Mouse (Mus musculus) intestine, embryonic 16.5 days (tissue): ENCODE measurements around the gene A630076J17Rik. TPM values are rescaled to one million over a fixed set of nuclear protein-coding genes. Genes with fewer than 3 reads are reported as not detected.
A peak's percentile ranks its signal among the peaks of the same experiment; 100 is the strongest.

Experiments
- ATAC-seq: fragments of 200-750 bp; cut with Nextera tagmentation; 2 replicates; pipeline ENCODE4 v1.8.0; 2017; ENCODE audit warnings: moderate TSS enrichment, moderate library complexity
- H3K27ac ChIP-seq: fragments of 300-500 bp; sonication (generic); 2 replicates; pipeline ENCODE4 v1.5.1; 2014; ENCODE audit warnings: mild to moderate bottlenecking, low read length
- H3K27me3 ChIP-seq: fragments of 300-500 bp; sonication (generic); replicated peaks from 2 replicates; pipeline ENCODE4 v1.6.1; 2014; ENCODE audit warnings: low read length, control low read depth, mixed read lengths; ENCODE audit not compliant: control insufficient read depth, insufficient read depth
- H3K36me3 ChIP-seq: fragments of 300-500 bp; sonication (generic); 2 replicates; pipeline ENCODE4 v1.6.1; 2014; ENCODE audit warnings: low read length, control low read depth; ENCODE audit not compliant: control insufficient read depth, insufficient read depth
- H3K4me1 ChIP-seq: fragments of 300-500 bp; sonication (generic); 2 replicates; pipeline ENCODE4 v1.6.1; 2014; ENCODE audit warnings: low read length, control low read depth, mixed read lengths; ENCODE audit not compliant: control insufficient read depth, insufficient read depth
- H3K4me2 ChIP-seq: fragments of 300-500 bp; sonication (generic); 2 replicates; pipeline ENCODE4 v1.6.1; 2014; ENCODE audit warnings: low read depth, low read length, control low read depth
- H3K4me3 ChIP-seq: fragments of 300-500 bp; sonication (generic); 2 replicates; pipeline ENCODE4 v1.5.1; 2014; ENCODE audit warnings: mild to moderate bottlenecking, low read length
- H3K9ac ChIP-seq: fragments of 300-500 bp; sonication (generic); 2 replicates; pipeline ENCODE4 v1.6.1; 2014; ENCODE audit warnings: low read depth, low read length
- H3K9me3 ChIP-seq: fragments of 300-500 bp; sonication (generic); 2 replicates; pipeline ENCODE4 v1.6.1; 2016; ENCODE audit warnings: low read length, control low read depth; ENCODE audit not compliant: control insufficient read depth
- WGBS: fragments of 180-500 bp; shearing (Covaris S2); extraction: QIAGEN DNeasy Blood & Tissue Kit; methylation state at CpG from one replicate; pipeline ENCODE4 v1.1.7; 2014; 5-methylcytosine and 5-hydroxymethylcytosine counted together
- polyA plus RNA-seq: library from polyadenylated mRNA; unstranded; fragments of >200 nt; fragmentation: Nextera tagmentation; extraction: Ambion mirVana; gene quantifications from 2 replicates; pipeline ENCODE4 v1.2.1, GENCODE M21; 2015

The A630076J17Rik gene
- polyA plus RNA-seq, 1 experiment from 2014 or later, result not detected

DNA sequence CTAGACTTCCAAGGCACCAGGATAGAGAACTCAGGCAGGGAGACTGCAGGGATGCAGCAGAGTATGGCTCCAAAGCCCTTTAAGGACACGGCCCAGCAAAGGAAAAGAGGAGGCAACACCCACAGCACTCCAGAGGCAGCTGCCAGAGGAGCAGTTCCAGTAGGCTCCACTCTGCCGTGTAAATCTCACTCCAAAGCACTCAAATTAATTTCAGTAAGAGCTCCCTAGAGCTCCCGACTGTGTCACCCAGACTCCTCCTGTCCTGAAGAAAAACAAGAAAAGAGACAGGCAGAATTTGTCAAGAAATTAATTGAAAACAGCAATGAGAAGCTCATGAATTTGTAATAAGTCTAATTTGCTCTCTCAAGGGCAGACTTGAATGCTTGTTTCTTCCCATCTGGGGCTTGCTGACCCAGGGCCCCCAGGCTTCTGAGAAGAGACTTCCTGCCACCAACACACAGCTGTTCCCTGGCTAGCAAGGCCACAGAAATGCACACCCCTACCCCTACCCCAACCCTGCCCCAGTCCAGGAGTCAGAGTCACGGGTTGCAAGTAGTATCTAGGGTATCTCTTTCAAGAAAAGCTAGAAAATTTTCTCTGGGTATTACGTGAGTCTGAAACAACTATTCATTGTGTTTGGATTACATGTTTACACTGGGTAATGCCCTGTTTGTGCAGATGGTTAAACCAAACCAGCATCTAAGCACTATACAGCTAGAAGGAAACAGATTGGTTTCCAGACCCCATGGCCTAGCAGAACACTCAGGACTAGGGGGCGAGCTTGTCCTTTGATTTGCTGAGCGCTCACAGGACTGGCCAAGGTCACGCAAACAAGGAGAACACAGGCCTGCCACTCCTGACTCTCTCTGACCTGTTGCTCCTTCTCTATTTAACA is 30.8 kb downstream of the A630076J17Rik start:
- Histone ChIP-seq H3K9ac (no peak overlapping the region), H3K27me3 (no peaks in the 10 kb centered on the region), H3K9me3 (no peaks in the 10 kb centered on the region), H3K4me3 (no peak overlapping the region), H3K36me3 (no peaks in the 10 kb centered on the region), H3K4me2 (no peak overlapping the region), H3K27ac (peak overlapping the region; percentile 1; the same call in 1 of the 2 replicates), H3K4me1 (0 out of 2 replicates have a peak, but pooled peaks cover 5% of the 10 kb centered on the region)
- WGBS, result 41% methylated on average over 8 of the region's 8 CpGs
- ATAC-seq, result 0 out of 2 replicates have a peak, but pooled peaks have one; percentile 58

DNA sequence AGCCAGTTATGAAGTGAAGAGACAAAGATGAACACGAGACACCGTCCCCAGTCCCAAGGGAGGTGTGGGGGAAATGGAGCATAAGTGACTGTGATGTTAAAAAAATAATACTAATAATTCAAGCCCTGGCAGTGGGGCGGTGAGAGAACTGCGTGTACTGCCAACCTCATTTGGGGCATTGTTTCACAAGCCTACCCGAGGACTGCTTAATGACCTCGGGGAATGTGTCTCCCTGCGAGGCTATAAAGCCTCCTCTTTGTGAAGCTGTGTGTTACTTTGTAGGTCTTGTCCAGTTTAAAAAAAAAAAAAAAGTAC is 31.4 kb downstream of the A630076J17Rik start:
- WGBS, result 29% methylated on average over 7 of the region's 7 CpGs
- no peak overlapping the region for H3K27ac ChIP-seq
- 0 out of 2 replicates have a peak, but pooled peaks cover 5% of the 10 kb centered on the region for H3K4me1 ChIP-seq
- H3K36me3 ChIP-seq, result no peaks in the 10 kb centered on the region
- H3K9me3 ChIP-seq, result no peaks in the 10 kb centered on the region
- no peak overlapping the region for H3K4me3 ChIP-seq
- H3K27me3 ChIP-seq, result no peaks in the 10 kb centered on the region
- no peak for ATAC-seq
- no peak overlapping the region for H3K4me2 ChIP-seq
- H3K9ac ChIP-seq, result no peak overlapping the region

DNA sequence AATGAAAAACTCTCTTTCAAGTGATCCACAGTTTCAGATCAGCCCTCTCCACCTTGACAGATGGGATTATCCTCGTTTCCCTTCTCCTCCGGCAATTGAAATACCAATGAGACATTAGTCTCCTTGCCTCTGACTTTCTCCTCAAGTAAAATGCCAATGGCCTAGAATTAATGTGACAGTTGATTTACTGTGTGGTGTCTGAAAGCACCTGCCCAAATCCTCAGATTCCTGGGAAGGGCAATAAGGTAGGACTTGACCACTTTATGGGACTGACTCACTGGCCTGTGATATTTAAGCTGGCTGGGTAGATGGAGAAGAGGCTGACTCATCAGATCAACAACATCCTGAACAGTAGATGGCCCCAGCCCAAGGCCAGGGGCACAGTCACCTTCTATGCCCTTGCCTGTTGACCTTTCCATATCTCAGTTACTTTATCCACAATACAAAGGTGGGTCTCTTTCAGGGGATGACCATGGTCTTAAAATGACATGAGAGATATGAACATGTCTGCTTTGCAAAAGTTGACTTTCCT is 36.5 kb downstream of the A630076J17Rik start:
- Histone ChIP-seq H3K27ac (no peak overlapping the region), H3K9me3 (no peaks in the 10 kb centered on the region), H3K4me1 (no peaks in the 10 kb centered on the region), H3K4me3 (no peak overlapping the region), H3K27me3 (no peaks in the 10 kb centered on the region), H3K36me3 (no peaks in the 10 kb centered on the region), H3K4me2 (no peak overlapping the region), H3K9ac (no peak overlapping the region)
- ATAC-seq, result no peak
- WGBS, result 50% methylated on average over 2 of the region's 2 CpGs

DNA sequence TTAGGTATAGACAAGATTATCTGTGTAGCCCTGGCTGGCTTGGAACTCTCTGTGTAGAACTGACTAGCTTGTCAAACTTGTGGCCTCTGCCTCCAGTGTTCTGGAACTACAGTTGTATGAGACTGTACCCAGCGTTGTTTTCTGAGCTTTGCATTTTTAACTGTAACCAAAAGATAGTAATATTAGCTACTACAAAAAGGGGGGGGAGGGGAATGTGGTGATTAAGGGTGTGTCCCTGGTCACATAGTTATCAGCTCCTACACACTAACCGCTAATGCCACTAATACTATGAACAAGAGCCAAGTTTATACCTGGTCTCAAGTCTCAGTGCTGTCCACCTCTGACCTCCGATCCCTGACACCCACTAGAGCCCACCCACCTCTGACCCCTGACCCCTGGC is 42.0 kb downstream of the A630076J17Rik start:
- ATAC-seq, result no peak
- Histone ChIP-seq H3K4me1 (no peaks in the 10 kb centered on the region), H3K9ac (no peak overlapping the region), H3K9me3 (no peaks in the 10 kb centered on the region), H3K36me3 (no peaks in the 10 kb centered on the region), H3K4me3 (no peak overlapping the region), H3K27me3 (no peaks in the 10 kb centered on the region), H3K4me2 (no peak overlapping the region), H3K27ac (no peak overlapping the region)
- 89% methylated on average over 3 of the region's 3 CpGs for WGBS

DNA sequence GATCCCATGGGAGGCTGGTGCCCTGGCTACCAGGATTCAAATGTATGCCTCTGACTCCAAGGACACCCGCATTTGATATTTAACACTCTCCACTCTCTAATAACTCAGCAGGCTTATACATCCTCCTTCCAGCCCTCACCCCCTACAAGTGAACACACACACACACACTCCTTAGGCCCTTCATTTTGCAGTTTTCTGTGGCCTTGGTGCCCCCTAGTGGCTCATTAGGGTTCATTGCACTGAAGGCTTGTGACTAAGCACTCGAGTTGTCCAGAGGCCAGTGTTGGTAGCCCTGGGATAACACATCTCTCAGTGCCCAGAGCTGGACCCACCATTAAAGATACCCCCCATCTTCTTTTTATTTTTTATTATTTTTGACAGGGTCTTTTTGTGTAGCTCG is 43.4 kb downstream of the A630076J17Rik start:
- no peaks in the 10 kb centered on the region for H3K9me3 ChIP-seq
- no peaks in the 10 kb centered on the region; the same call in 1 of the 2 replicates for H3K4me1 ChIP-seq
- H3K27me3 ChIP-seq, result no peaks in the 10 kb centered on the region
- no peak overlapping the region for H3K4me2 ChIP-seq
- WGBS, result 15% methylated on average over 3 of the region's 3 CpGs
- H3K4me3 ChIP-seq, result no peak overlapping the region
- ATAC-seq, result peak; percentile 52
- H3K36me3 ChIP-seq, result no peaks in the 10 kb centered on the region
- H3K9ac ChIP-seq, result no peak overlapping the region
- no peak overlapping the region for H3K27ac ChIP-seq

DNA sequence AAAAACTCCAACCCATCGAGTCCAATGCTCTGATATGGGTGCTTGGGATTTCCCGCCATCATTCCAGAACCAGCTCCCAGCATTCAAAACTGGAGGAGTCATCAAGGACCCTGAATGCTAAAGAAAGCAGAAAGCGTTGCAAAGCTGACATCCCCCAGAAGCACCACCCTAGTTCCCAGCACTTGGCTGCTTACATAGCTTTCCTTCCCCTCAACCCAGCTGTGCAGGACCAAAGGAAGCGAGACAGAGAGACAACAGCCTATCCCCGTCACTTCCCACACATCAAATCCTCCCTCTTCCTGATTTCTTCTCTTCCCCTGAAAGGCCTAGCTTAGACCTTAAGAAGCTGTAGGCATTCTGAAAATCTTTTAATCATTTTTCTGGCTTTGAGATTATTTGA is 44.9 kb downstream of the A630076J17Rik start:
- Histone ChIP-seq H3K27me3 (no peaks in the 10 kb centered on the region), H3K27ac (no peak overlapping the region), H3K9ac (no peak overlapping the region), H3K4me2 (no peak overlapping the region), H3K36me3 (no peaks in the 10 kb centered on the region), H3K4me3 (no peak overlapping the region), H3K4me1 (peaks cover 9% of the 10 kb centered on the region), H3K9me3 (no peaks in the 10 kb centered on the region)
- WGBS, result 58% methylated on average over 5 of the region's 5 CpGs
- ATAC-seq, result no peak

DNA sequence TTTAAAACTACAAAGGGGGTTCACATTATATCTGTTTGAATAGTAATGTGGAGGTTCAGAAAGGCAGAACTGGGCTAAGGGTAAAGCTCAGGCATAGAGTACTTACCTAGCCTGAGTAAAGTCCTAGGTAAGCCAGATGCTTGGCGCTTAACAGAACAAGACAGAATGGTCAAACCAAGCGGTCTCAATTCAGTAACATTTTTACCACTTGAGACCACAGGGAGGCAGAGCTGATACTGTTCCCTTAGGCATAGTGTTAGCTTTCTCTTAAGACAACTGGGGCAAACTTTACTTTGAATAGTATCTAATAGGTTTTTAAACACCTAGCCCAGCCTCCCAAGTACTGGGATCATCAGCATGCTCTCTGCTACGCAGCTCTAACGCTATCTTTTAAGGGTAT is 45.6 kb downstream of the A630076J17Rik start:
- ATAC-seq, result no peak
- no peak overlapping the region for H3K4me3 ChIP-seq
- WGBS, result 58% methylated on average over 4 of the region's 4 CpGs

DNA sequence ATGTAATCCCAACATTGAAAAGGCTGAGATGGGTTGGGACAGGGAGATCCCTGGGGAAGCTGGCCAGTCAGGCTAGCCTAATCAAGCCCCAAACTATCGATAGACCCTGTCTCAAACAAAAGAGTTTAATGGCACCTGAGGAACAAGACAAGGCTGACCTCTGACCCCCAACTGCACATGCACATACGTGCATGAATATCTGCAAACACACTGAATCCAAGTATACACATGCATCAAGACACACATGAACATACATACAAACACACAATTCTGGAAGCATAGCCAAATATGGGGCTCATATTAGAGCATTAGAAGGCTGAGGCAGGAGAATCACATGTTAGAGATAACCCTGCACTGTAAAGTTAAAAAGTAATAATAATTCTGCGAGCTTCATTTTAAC is 46.2 kb downstream of the A630076J17Rik start:
- Histone ChIP-seq H3K27ac (no peak overlapping the region), H3K36me3 (no peaks in the 10 kb centered on the region), H3K27me3 (no peaks in the 10 kb centered on the region), H3K4me1 (peaks cover 11% of the 10 kb centered on the region), H3K4me3 (no peak overlapping the region), H3K9ac (no peak overlapping the region), H3K4me2 (no peak overlapping the region), H3K9me3 (no peaks in the 10 kb centered on the region)
- ATAC-seq, result no peak
- WGBS, result 84% methylated on average over 3 of the region's 3 CpGs

More for the DNA sequence above, 45.6 kb downstream of the A630076J17Rik start:
- no peaks in the 10 kb centered on the region for H3K36me3 ChIP-seq
- no peaks in the 10 kb centered on the region for H3K27me3 ChIP-seq
- no peak overlapping the region for H3K4me2 ChIP-seq
- no peaks in the 10 kb centered on the region for H3K9me3 ChIP-seq
- peaks cover 11% of the 10 kb centered on the region for H3K4me1 ChIP-seq
- H3K9ac ChIP-seq, result no peak overlapping the region
- H3K27ac ChIP-seq, result no peak overlapping the region

DNA sequence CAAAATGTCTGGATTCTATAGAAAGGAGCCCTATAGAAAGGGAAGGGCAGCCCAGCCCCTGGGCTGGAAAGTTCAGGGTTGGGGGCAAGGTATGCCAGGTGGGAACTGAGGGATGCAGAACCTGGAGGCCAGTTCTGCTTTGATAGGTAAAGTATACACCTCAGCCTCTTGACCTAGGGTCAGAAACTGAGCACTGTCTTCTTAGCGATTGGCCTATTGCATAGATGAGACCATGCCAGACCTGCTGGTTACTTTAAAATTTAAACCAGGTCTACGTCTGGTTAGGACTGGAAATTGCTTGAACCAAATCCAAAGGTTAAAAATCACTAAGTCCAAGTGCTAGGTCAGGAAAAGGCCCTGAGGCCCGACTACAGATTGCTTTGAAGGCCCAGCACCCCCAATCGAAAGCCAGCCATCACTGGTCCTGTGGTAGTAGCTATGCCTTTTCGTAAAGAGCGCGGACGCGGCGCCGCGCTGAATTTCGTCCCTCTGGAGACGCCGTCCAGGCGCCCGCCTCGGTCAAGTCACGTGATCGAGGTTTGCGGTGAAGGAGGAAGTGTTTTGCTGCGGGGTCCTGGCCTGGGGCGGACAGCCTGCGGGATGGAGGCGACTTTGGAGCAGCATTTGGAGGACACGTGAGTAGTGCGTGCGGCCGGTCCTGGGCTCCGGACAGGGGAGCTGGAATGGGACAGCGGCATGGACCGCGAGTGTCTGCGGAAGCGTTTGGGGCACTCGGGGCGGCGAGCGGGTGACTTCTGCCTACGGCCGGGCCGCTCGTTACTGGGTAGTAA is 48.3 kb downstream of the A630076J17Rik start, which contains the start of gene Lamtor5:
TSS of gene Lamtor5 (plus strand) at position 380 of the 791 bp plus-strand sequence.
- Histone ChIP-seq H3K27ac (peak within 1 kb of the TSS; percentile 33), H3K9ac (peak within 1 kb of the TSS; percentile 88), H3K9me3 (no peaks in the 10 kb centered on the region), H3K27me3 (no peaks in the 10 kb centered on the region), H3K4me1 (peaks cover 11% of the 10 kb centered on the region), H3K4me2 (peak within 1 kb of the TSS; percentile 68), H3K4me3 (peak within 1 kb of the TSS; percentile 98), H3K36me3 (peaks cover 7% of the 10 kb centered on the region; the same call in 1 of the 2 replicates)
- peak; percentile 87 for ATAC-seq
- 3% methylated on average over 43 of the region's 43 CpGs for WGBS
